Mouse (Mus musculus): ENCODE results near the gene Zbtb17.

Gene Zbtb17

DNA sequence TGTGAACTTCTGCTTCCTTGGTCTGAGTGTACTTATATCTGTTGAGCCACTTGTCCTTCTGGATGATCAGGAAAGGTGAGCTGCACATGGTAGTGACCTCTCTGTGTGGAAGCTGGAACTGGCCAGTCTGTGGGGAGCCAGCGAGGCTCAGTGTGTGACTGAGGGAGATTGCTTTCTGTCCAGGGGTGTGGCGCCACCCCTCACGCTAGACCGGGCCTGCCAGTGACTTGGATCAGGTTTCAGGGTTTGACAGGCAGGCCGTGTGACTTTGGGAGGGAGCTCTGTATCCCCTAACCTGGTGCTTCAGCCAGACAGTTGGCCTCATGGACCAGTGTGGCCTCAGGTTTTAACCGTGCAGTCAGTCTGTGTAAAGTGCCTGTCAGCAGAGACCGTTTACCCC is 13.8 kb downstream of the Zbtb17 start:
- DNase-seq (ENCODE audit: low spot score in 2 of 2): no peak

DNA sequence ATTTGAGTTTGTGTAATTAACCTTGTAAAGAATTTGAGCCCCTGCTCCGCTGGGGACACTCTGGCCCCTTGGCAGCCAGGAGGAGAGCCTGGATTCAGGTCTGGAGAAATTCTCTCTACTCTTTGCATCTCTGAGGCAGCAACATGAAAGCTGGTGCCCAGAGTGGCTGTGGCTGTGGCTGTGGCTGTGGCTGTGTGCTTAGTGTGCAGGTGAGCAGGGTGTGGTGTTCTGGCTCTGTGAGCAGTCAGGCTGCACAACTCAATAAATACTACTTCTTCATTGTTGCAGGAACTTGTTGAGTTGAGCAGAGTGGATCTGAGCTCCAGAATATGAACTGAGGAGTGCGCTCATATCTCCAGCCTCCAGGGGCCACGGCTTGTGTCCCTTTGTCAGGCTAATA is 14.4 kb downstream of the Zbtb17 start:
- no peak for DNase-seq (ENCODE audit: low spot score in 2 of 2)

- no peak for DNase-seq (ENCODE audit: low spot score in 2 of 2)
These were observed 15.3 kb downstream of the Zbtb17 start for GRCm38 (mm10) chr4:141459766-141460165.

DNA sequence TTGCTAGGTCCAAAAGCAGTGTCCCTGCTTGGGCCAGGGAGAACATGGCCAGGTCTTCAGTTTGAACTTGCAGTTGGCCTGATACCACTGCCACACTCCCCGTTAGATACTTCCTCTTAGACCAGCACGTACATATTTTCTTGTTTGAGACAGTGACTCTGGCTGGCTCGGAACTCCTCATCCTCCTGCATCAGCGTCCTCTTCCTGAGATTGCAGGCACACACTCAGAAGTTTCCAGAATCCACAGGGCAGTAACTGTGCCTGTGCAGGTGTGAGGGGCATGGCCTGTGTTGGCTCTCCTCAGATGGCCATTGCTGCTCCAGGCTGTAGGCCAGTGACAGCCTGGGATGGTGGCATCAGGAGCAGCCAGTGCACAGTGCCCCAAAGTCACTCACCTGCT is 16.0 kb downstream of the Zbtb17 start:
- DNase-seq (ENCODE audit: low spot score in 2 of 2): no peak

- peak in 1 of 2 experiments; percentile 9 for DNase-seq (ENCODE audit: low spot score in 2 of 2)
These were observed 16.6 kb downstream of the Zbtb17 start for GRCm38 (mm10) chr4:141461088-141461487.

DNA sequence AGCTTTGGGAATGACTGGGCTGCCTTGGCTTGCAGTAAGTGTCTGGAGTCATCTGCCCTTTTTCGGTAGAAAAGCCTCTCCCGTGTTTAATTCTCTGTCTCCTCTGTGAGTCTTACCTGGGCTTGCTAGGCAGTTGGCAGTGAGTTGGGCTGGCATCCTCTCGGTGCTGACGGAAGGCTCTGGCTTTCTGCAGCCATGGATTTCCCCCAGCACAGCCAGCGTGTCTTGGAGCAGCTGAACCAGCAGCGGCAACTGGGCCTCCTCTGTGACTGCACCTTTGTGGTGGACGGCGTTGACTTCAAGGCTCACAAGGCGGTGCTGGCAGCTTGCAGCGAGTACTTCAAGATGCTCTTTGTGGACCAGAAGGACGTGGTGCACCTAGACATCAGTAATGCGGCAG is 17.1 kb downstream of the Zbtb17 start:
- DNase-seq (ENCODE audit: low spot score in 2 of 2): no peak

DNA sequence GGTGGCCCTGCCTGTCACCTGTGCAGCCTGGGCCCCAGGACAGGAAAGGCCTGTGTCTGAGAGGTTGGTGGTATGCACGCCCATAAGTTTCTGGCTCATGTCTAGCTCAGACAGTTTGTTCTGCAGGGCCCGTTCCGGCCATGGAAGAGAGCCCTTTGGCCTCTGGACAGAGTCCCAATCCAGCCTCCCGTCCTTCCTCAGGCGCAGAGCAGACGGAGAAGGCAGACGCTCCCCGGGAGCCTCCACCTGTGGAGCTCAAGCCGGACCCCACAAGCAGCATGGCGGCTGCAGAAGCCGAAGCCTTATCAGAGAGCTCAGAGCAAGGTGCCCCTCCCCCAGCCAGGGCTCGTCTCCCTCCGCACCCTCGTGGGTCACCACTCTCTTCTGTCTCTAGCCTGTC is 19.0 kb downstream of the Zbtb17 start:
- no peak for DNase-seq (ENCODE audit: low spot score in 2 of 2)

- DNase-seq (ENCODE audit: low spot score in 2 of 2): no peak
These were observed 20.3 kb downstream of the Zbtb17 start for GRCm38 (mm10) chr4:141464722-141465121.

- DNase-seq (ENCODE audit: low spot score in 2 of 2): no peak
These were observed 21.2 kb downstream of the Zbtb17 start for GRCm38 (mm10) chr4:141465512-141466288.

- no peak for DNase-seq (ENCODE audit: low spot score in 2 of 2)
These were observed 21.9 kb downstream of the Zbtb17 start for GRCm38 (mm10) chr4:141466289-141466795.

DNA sequence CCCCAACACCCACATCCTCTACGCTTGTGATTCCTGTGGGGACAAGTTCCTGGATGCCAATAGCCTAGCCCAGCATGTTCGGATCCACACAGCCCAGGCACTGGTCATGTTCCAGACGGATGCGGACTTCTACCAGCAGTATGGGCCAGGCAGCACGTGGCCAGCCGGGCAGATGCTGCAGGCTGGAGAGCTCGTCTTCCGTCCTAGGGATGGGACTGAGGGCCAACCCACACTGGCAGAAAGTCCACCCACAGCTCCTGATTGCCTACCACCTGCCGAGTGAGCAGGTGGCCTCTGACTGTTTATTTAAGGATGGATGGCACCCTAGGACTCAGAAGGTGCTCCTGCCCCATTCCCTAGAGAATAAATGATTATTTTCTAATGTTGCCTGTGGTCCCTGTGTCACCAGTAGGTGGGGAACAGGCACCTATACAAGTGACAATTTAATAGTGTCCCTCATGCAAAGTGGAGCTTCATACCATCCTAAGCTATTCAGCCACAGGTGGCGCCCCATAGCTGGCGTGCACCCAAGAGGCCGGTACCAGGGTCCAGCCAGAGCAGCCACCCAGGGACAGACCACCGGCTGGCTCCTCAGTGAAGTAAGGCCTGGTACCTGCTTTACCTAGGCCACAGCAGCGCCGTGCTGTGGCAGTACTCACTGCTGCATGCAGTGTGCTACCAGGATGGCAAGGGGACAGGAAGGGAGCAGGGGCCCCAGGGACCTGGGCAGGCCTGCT is 22.6 kb downstream of the Zbtb17 start:
- DNase-seq (ENCODE audit: low spot score in 2 of 2): no peak

- DNase-seq (ENCODE audit: low spot score in 2 of 2): no peak
These were observed 23.1 kb downstream of the Zbtb17 start for GRCm38 (mm10) chr4:141467581-141467927.

DNA sequence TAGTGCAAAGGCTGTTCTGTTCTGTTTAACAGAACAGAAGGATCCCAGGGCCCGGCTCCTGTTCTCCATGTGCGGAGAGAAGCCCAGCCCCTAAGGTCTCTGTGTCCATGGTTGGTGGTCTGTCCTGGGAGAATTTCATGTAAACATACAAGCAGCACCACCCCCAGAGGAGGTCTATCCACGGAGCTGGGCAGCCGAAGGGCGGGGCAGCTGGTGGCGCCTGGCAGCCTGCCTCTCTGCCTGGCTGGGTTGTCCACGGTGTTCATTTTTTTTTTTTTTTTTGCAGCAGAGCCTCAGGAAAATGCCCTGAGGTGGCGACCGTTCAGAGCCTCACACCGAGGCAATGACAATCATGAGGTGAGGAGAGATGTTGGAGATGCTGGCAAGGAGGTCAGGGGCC is 24.1 kb downstream of the Zbtb17 start:
- DNase-seq (ENCODE audit: low spot score in 2 of 2): no peak

DNA sequence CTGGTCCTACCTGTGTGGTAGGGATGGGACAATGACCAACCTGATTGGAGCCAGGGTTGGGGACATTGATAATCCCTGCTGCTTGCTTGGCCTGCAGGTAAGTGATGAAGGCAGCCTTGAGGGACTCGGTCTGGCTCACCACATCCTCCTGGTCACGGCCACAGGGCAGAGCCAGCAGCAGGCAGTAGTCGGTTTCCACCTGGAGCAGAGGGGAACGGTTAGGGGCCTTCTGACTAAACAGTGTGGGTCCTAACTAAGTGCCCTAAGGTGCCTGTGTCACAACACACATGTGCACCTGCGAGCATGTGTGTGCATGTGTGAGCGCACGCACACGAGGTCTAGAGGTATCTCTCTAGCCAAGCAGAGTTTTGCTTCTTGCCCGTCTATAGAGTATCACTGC is 24.9 kb downstream of the Zbtb17 start:
- no peak for DNase-seq (ENCODE audit: low spot score in 2 of 2)

DNA sequence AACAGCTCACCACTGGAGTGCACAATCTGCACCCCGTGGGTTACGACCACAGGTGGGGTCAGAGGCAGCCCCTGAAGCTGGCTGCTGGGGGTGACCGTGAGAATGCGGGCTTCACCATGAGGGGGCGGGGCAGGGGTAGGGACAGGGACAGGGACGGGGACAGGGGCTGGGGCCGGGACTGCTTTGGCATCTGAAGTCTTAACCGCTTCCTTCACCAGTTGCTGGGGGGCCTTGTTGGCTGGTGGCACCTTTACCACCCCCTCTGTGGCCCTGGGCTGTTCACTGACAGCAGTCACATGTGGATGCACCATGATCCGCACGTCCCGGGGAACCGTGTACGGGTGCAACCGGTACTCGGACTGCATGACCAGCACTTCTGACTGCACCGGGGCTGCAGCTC is 27.0 kb downstream of the Zbtb17 start:
- no peak for DNase-seq (ENCODE audit: low spot score in 2 of 2)

GRCm38 (mm10) chr4:141472641-141473321 is 28.3 kb downstream of the Zbtb17 start:
- no peak for DNase-seq (ENCODE audit: low spot score in 2 of 2)

- no peak for DNase-seq (ENCODE audit: low spot score in 2 of 2)
These were observed 30.0 kb downstream of the Zbtb17 start for GRCm38 (mm10) chr4:141474431-141474830.

- peak; percentile 55 to 74 for DNase-seq (ENCODE audit: low spot score in 2 of 2)
These were observed 33.2 kb downstream of the Zbtb17 start for GRCm38 (mm10) chr4:141477681-141478102.

DNA sequence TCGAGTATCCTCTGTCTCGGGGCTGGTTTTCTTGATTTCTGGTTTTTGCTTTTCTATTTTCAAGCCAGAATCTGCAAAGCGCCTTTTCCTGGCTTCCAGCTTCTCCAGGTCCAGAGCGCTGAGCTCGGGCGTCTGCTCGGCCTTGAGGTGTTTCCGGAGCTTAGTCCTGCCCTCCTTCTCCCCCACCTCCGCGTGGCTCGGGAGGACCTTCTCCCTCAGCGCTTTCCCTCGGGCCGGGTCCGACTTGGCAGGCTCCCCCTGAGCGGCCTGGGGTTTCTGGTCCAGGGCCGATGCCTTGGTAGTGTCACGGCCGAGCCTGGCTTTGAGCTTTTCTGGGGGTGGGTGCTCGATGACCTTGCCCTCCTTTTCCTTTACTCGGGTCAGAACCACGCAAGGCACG is 33.8 kb downstream of the Zbtb17 start:
- DNase-seq (ENCODE audit: low spot score in 2 of 2): no peak

DNA sequence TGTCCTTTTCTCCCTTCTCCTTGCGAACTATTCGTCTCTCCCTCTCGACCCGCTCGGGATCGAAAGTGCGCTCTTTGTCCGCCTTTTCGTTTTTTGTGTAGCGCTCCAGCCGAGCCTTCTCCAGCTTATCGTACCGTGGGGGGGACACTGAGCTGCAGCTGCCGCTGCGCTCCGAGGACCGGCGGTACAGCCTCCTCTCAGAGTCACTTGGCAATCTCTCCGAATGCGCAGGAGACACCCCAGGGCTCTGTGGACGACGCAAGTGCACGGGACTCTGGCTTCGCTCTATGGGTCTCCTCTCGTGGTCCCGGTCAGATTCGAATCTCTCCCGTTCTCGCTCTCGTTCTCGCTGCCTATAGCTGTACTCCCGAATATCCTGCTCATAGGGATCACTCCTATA is 34.3 kb downstream of the Zbtb17 start:
- no peak for DNase-seq (ENCODE audit: low spot score in 2 of 2)

DNA sequence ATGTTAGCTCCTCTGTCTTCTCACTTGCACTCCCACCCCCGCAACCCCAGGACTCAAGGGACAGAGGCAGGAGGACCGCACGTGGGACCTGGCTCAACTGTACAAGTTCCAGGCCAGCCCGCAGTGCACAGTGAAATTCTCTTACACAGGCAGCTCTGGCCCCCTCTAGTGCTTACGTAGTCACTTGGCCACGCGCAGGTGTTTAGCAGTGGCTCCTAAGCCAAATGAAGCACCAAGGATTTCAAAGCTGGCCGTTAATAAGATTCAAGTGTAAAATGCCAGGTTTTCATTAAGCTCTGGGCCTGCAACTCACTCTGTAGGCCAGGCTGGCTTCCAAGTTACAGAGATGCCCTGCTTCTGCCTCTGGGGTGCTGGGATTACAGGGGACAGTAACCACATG is 35.0 kb downstream of the Zbtb17 start:
- DNase-seq (ENCODE audit: low spot score in 2 of 2): no peak

GRCm38 (mm10) chr4:141484071-141484470 is 39.6 kb downstream of the Zbtb17 start:
- no peak for DNase-seq (ENCODE audit: low spot score in 2 of 2)

DNA sequence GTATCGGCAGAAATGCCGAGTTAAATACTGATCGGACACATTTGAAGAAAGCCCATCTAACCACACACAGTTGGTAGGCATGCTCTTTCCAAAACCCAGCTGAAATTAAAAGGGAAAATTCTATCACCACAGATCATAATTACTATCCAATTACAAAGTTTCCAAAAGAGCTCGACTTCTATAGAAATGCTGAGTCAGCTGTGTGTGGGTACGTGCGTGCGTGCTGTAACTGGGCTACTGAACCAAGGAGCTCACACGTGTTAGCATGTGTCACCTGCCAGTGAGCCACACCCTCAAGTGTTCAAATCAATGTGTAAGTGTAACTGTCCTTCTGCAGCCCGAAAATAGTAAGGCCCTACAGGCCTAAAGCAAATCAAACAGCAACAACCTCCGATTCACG is 43.1 kb downstream of the Zbtb17 start:
- DNase-seq (ENCODE audit: low spot score in 2 of 2): no peak
